Comparison of ENCODE assay signal across 12 mouse cellular contexts in genomic region chr4:45869021-45869815, GRCm38 (mm10). TPM values are rescaled to one million over a fixed set of nuclear protein-coding genes. Genes with fewer than 3 reads are reported as not detected.
DNase-seq lines count a peak whose midpoint lies in the region; ATAC-seq and TF ChIP-seq lines count a peak whose summit lies in the region.
"Had no signal": no experiment of that assay in that cellular context is flagged by ENCODE, and none has a peak within 500 bp of the region (broad histone marks: within the 10 kb centered on the region; RNA-seq: fewer than 3 reads in every experiment).

No protein-coding gene starts in this region.

- peak overlapping the region; percentile 11 for H3K4me3 ChIP-seq in heart, embryonic 12.5 days
- H3K4me3 ChIP-seq in ES-E14 (ENCODE audit: insufficient read depth in 1 of 2, low read depth in 1 of 2, low read length in 2 of 2, poor library complexity in 1 of 2, severe bottlenecking in 1 of 2) = no peak overlapping the region; a peak in 1 of 4 replicates
- H3K4me3 ChIP-seq in midbrain, embryonic 14.5 days (replicated peaks; ENCODE audit: low read depth, low read length) = no peak overlapping the region
- no peak overlapping the region for H3K4me3 ChIP-seq in gastrocnemius, adult 2 months
- H3K4me3 ChIP-seq: heart, adult 2 months had no signal

- peaks cover 7% of the 10 kb centered on the region for H3K4me1 ChIP-seq in heart, embryonic 12.5 days (replicated peaks)
- H3K4me1 ChIP-seq in ES-E14 (ENCODE audit: control insufficient read depth in 2 of 2, insufficient read depth in 2 of 2, low read length in 2 of 2, poor library complexity in 1 of 2) = peaks cover 1 to 23% of the 10 kb centered on the region in 2 experiments; a peak in 2 of 4 replicates
- H3K4me1 ChIP-seq in midbrain, embryonic 14.5 days (ENCODE audit: control insufficient read depth, insufficient read depth, low read length) = 0 out of 2 replicates have a peak, but pooled peaks cover 4% of the 10 kb centered on the region

- no peak for ATAC-seq in heart, embryonic 12.5 days (ENCODE audit: insufficient number of reproducible peaks, low FRiP score)
- ATAC-seq in midbrain, embryonic 14.5 days (ENCODE audit: low FRiP score, low TSS enrichment) = no peak

- intact Hi-C loops in heart, postnatal 14 days (cut with DNase I) = no loop called here
- intact Hi-C loops in gastrocnemius, adult 2 months (cut with DNase I) = no loop called here

- 24% methylated on average over 24 of the region's 24 CpGs for WGBS in heart, embryonic 12.5 days
- 27% methylated on average over 24 of the region's 24 CpGs for WGBS in midbrain, embryonic 14.5 days

- no peak overlapping the region for H3K27ac ChIP-seq in heart, embryonic 12.5 days (ENCODE audit: poor library complexity, severe bottlenecking)
- H3K27ac ChIP-seq in ES-E14 (ENCODE audit: insufficient read depth, low read depth, low read length, poor library complexity, severe bottlenecking) = no peak overlapping the region
- H3K27ac ChIP-seq in midbrain, embryonic 14.5 days (replicated peaks; ENCODE audit: low read depth, low read length) = no peak overlapping the region
- no peak overlapping the region for H3K27ac ChIP-seq in gastrocnemius, adult 2 months
- H3K27ac ChIP-seq: heart, adult 2 months had no signal

- no peak for TF ChIP-seq CTCF in gastrocnemius, adult 2 months (IDR thresholded peaks at IDR 0.05)

- no peaks in the 10 kb centered on the region for H3K9me3 ChIP-seq in heart, embryonic 12.5 days (replicated peaks)
- no peaks in the 10 kb centered on the region for H3K9me3 ChIP-seq in ES-E14 (ENCODE audit: control insufficient read depth, insufficient read depth, low read depth, low read length)
- no peaks in the 10 kb centered on the region for H3K9me3 ChIP-seq in midbrain, embryonic 14.5 days (ENCODE audit: control insufficient read depth, low read length)

- no peaks in the 10 kb centered on the region for H3K36me3 ChIP-seq in heart, embryonic 12.5 days
- no peaks in the 10 kb centered on the region for H3K36me3 ChIP-seq in ES-E14 (ENCODE audit: control insufficient read depth, insufficient read depth, low read length, poor library complexity, severe bottlenecking)
- H3K36me3 ChIP-seq in midbrain, embryonic 14.5 days (ENCODE audit: control insufficient read depth, insufficient read depth, low read length) = no peaks in the 10 kb centered on the region

- in situ Hi-C loops in ES-E14 (cut with MboI; ENCODE audit: low sequenced_read_pairs in 2 of 2, unreplicated experiment in 2 of 2) = no loop called here

- peak overlapping the region; percentile 57 for H3K4me2 ChIP-seq in heart, embryonic 12.5 days
- H3K4me2 ChIP-seq in midbrain, embryonic 14.5 days (ENCODE audit: low read length) = peak overlapping the region; percentile 14

- no peak for DNase-seq in heart, postnatal 14 days
- no peak for DNase-seq in ES-E14 (ENCODE audit: low read depth, low spot score)
- peak; percentile 14 for DNase-seq in forelimb bud, embryonic 11.5 days (ENCODE audit: low read depth, low spot score)
- peak; percentile 32 for DNase-seq in midbrain, embryonic 14.5 days
- DNase-seq in B cell, adult 2 months = no peak
- DNase-seq in gastrocnemius, postnatal 10 days = no peak
- no peak for DNase-seq in gastrocnemius, adult 2 months
- DNase-seq: cerebellum, adult 9-10 months; heart, adult 2 months; lung, postnatal 36 days had no signal

- peak overlapping the region; percentile 2; the same call in 1 of the 2 replicates for H3K9ac ChIP-seq in heart, embryonic 12.5 days
- H3K9ac ChIP-seq in ES-E14 (ENCODE audit: insufficient read depth, low read depth, low read length, poor library complexity, severe bottlenecking) = peak overlapping the region; percentile 10
- H3K9ac ChIP-seq in midbrain, embryonic 14.5 days (replicated peaks; ENCODE audit: low read length) = no peak overlapping the region

- no peaks in the 10 kb centered on the region for H3K27me3 ChIP-seq in heart, embryonic 12.5 days (replicated peaks)
- H3K27me3 ChIP-seq in midbrain, embryonic 14.5 days (ENCODE audit: control insufficient read depth, insufficient read depth, low read length) = no peaks in the 10 kb centered on the region

TF ChIP-seq in ES-E14, 5 proteins besides CTCF, POLR2A, EP300 and RAD21:
- TF ChIP-seq MAFK (IDR thresholded peaks at IDR 0.05; ENCODE audit: insufficient read depth, low read depth, low read length) = no peak
- no peak for TF ChIP-seq HCFC1 (IDR thresholded peaks at IDR 0.05; ENCODE audit: borderline replicate concordance, insufficient read depth, low read length)
- no peak for TF ChIP-seq ZNF384 (IDR thresholded peaks at IDR 0.05; ENCODE audit: low read depth, low read length)
- no peak for TF ChIP-seq ZC3H11A (IDR thresholded peaks at IDR 0.05; ENCODE audit: borderline replicate concordance, low read depth, low read length)
- TF ChIP-seq CHD2 (IDR thresholded peaks at IDR 0.05; ENCODE audit: low read depth, low read length) = no peak
TF ChIP-seq in ES-E14: peak in this region for 0.

RNA-seq across cellular contexts. Expression of gene Stra6l, which starts 20.8 kb away (rescaled TPM):
- polyA plus RNA-seq in heart, embryonic 12.5 days (2016; fragmentation: Nextera tagmentation; extraction: Ambion mirVana) = 0.15 TPM in 2 replicates
- total RNA-seq in heart, postnatal 14 days (2021) = not detected
- total RNA-seq in ES-E14 (2012; rRNA removed) = 0.37 and 0.40 TPM in 2 replicates
- polyA plus RNA-seq in midbrain, embryonic 14.5 days (2014; fragmentation: Nextera tagmentation; extraction: Ambion mirVana) = 1.1 and 1.7 TPM in 2 replicates
- under 1 TPM in 1 of 2 experiments, not detected in 1; 0.14 TPM for total RNA-seq in gastrocnemius, postnatal 10 days (2021)
- total RNA-seq in gastrocnemius, adult 2 months (2021) = not detected
- total RNA-seq: heart, adult 2 months; layer of hippocampus, postnatal 14 days had no signal

RNA-seq across cellular contexts. Expression of gene Ccdc180, which starts 20.9 kb away (rescaled TPM):
- polyA plus RNA-seq in heart, embryonic 12.5 days (2016; fragmentation: Nextera tagmentation; extraction: Ambion mirVana) = 0.15 and 0.18 TPM in 2 replicates
- under 1 TPM in 1 of 2 experiments, not detected in 1; 0.17 TPM for total RNA-seq in heart, postnatal 14 days (2021)
- total RNA-seq in ES-E14 (2012; rRNA removed) = not detected in 2 replicates
- polyA plus RNA-seq in midbrain, embryonic 14.5 days (2014; fragmentation: Nextera tagmentation; extraction: Ambion mirVana) = 0.07 and 0.14 TPM in 2 replicates
- not detected for total RNA-seq in gastrocnemius, postnatal 10 days (2021)
- not detected for total RNA-seq in gastrocnemius, adult 2 months (2021)
- total RNA-seq: heart, adult 2 months had no signal

RNA-seq across cellular contexts. Expression of gene Igfbpl1, which starts 42.5 kb away (rescaled TPM):
- 6.1 and 7.0 TPM in 2 replicates for polyA plus RNA-seq in heart, embryonic 12.5 days (2016; fragmentation: Nextera tagmentation; extraction: Ambion mirVana)
- total RNA-seq in heart, postnatal 14 days (2021) = 1 to 10 TPM; 2.2 to 2.4 TPM
- total RNA-seq in ES-E14 (2012; rRNA removed) = 4.1 and 6.8 TPM in 2 replicates
- polyA plus RNA-seq in midbrain, embryonic 14.5 days (2014; fragmentation: Nextera tagmentation; extraction: Ambion mirVana) = 112 and 143 TPM in 2 replicates
- total RNA-seq in gastrocnemius, postnatal 10 days (2021) = under 1 TPM in 1 of 2 experiments, not detected in 1; 0.11 TPM
- total RNA-seq in gastrocnemius, adult 2 months (2021) = not detected

Comparison
In these comparisons a context has a peak if more than half of its experiments do, and no peak if none do; other contexts are left out.
1. DNase-seq: peak in forelimb bud, embryonic 11.5 days (single experiment) and midbrain, embryonic 14.5 days (single experiment); none in heart, postnatal 14 days (0 of 2), ES-E14 (single experiment), B cell, adult 2 months (0 of 2), gastrocnemius, postnatal 10 days (single experiment) and gastrocnemius, adult 2 months (single experiment).